Comparison of ENCODE assay signal across 11 mouse cellular contexts in the genomic region with DNA sequence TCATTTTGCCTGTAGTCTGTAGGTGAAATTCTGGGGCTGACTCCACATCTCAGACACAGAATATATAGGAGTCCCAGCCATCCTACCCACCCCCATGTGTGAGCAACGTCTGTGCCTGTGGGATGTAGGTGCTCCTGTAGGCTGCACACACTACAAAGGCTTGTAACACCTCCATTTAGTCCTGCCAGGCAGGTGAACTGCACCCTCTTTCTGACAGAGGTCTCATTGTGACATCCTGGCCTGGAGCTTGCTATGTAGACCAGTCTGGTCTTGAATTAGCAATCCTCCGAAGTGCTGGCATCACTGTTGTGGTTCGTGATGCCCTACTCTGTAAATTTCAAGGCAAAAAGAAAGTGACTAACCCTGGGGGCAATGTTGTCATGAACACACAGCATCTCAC. TPM values are rescaled to one million over a fixed set of nuclear protein-coding genes. Genes with fewer than 3 reads are reported as not detected.
DNase-seq lines count a peak whose midpoint lies in the region; ATAC-seq lines count a peak whose summit lies in the region.
"Had no signal": no experiment of that assay in that cellular context is flagged by ENCODE, and none has a peak within 500 bp of the region (broad histone marks: within the 10 kb centered on the region; RNA-seq: fewer than 3 reads in every experiment).

No protein-coding gene starts in this region.

- 43% methylated on average over 3 of the region's 3 CpGs for WGBS in embryonic facial prominence, embryonic 14.5 days
- 53% methylated on average over 3 of the region's 3 CpGs for WGBS in embryonic facial prominence, embryonic 10.5 days
- 53% methylated on average over 3 of the region's 3 CpGs for WGBS in limb, embryonic 13.5 days
- 56% methylated on average over 3 of the region's 3 CpGs for WGBS in limb, embryonic 10.5 days

- H3K9ac ChIP-seq in embryonic facial prominence, embryonic 14.5 days (ENCODE audit: low read depth, low read length), result no peak overlapping the region
- no peak overlapping the region for H3K9ac ChIP-seq in limb, embryonic 13.5 days
- H3K9ac ChIP-seq: liver, embryonic 12.5 days had no signal

- H3K36me3 ChIP-seq in embryonic facial prominence, embryonic 14.5 days (ENCODE audit: control insufficient read depth, insufficient read depth, low read length), result peaks cover 4% of the 10 kb centered on the region; the same call in 1 of the 2 replicates
- H3K36me3 ChIP-seq in embryonic facial prominence, embryonic 10.5 days (replicated peaks), result 0 out of 2 replicates have a peak, but pooled peaks cover 3% of the 10 kb centered on the region
- peaks cover 9% of the 10 kb centered on the region for H3K36me3 ChIP-seq in limb, embryonic 13.5 days
- peaks cover 8% of the 10 kb centered on the region; the same call in 1 of the 2 replicates for H3K36me3 ChIP-seq in limb, embryonic 10.5 days

- no peaks in the 10 kb centered on the region for H3K9me3 ChIP-seq in embryonic facial prominence, embryonic 14.5 days (ENCODE audit: control insufficient read depth, low read length)
- H3K9me3 ChIP-seq in embryonic facial prominence, embryonic 10.5 days, result no peaks in the 10 kb centered on the region
- no peaks in the 10 kb centered on the region for H3K9me3 ChIP-seq in limb, embryonic 13.5 days
- H3K9me3 ChIP-seq in limb, embryonic 10.5 days (replicated peaks), result no peaks in the 10 kb centered on the region
- H3K9me3 ChIP-seq: liver, embryonic 12.5 days had no signal

- no peaks in the 10 kb centered on the region for H3K27me3 ChIP-seq in embryonic facial prominence, embryonic 14.5 days (replicated peaks; ENCODE audit: control insufficient read depth, insufficient read depth, low read length)
- no peaks in the 10 kb centered on the region for H3K27me3 ChIP-seq in embryonic facial prominence, embryonic 10.5 days (replicated peaks; ENCODE audit: low read depth, poor library complexity, severe bottlenecking)
- no peaks in the 10 kb centered on the region for H3K27me3 ChIP-seq in limb, embryonic 13.5 days
- H3K27me3 ChIP-seq in limb, embryonic 10.5 days (ENCODE audit: low read depth, poor library complexity, severe bottlenecking), result no peaks in the 10 kb centered on the region
- H3K27me3 ChIP-seq: liver, embryonic 12.5 days had no signal

- ATAC-seq in embryonic facial prominence, embryonic 14.5 days (ENCODE audit: low read depth), result peak; percentile 16; the same call in 1 of the 2 replicates
- peak; percentile 29; the same call in 1 of the 2 replicates for ATAC-seq in limb, embryonic 13.5 days (ENCODE audit: low FRiP score, low read depth)
- peak; percentile 12 for ATAC-seq in CD4-positive, CD25-positive, alpha-beta regulatory T cell, adult 4 months
- ATAC-seq: liver, embryonic 12.5 days had no signal

- no peak overlapping the region for H3K27ac ChIP-seq in embryonic facial prominence, embryonic 14.5 days (replicated peaks; ENCODE audit: low read depth, low read length)
- no peak overlapping the region for H3K27ac ChIP-seq in embryonic facial prominence, embryonic 10.5 days (replicated peaks)
- no peak overlapping the region for H3K27ac ChIP-seq in limb, embryonic 13.5 days
- H3K27ac ChIP-seq in limb, embryonic 10.5 days, result no peak overlapping the region
- H3K27ac ChIP-seq: layer of hippocampus, adult 2 months; liver, embryonic 12.5 days had no signal

- no peak for DNase-seq in embryonic facial prominence, embryonic 14.5 days (ENCODE audit: low spot score)
- DNase-seq in embryonic facial prominence, embryonic 10.5 days (ENCODE audit: low spot score), result no peak
- DNase-seq in heart, adult 11 months, result peak; percentile 90
- no peak for DNase-seq in heart, adult 9 months (ENCODE audit: low spot score in 2 of 2)
- no peak for DNase-seq in limb, embryonic 10.5 days (ENCODE audit: low spot score)
- no peak for DNase-seq in thymus, postnatal 14 days
- DNase-seq: right cerebral cortex, postnatal 25 days had no signal

- H3K4me1 ChIP-seq in embryonic facial prominence, embryonic 14.5 days (ENCODE audit: control insufficient read depth, insufficient read depth, low read length), result peaks cover 6% of the 10 kb centered on the region; the same call in 1 of the 2 replicates
- peaks cover 21% of the 10 kb centered on the region for H3K4me1 ChIP-seq in embryonic facial prominence, embryonic 10.5 days
- H3K4me1 ChIP-seq in limb, embryonic 13.5 days, result peaks cover 9% of the 10 kb centered on the region
- H3K4me1 ChIP-seq in limb, embryonic 10.5 days, result peaks cover 21% of the 10 kb centered on the region

- H3K4me3 ChIP-seq in embryonic facial prominence, embryonic 14.5 days (ENCODE audit: low read depth, low read length), result no peak overlapping the region
- H3K4me3 ChIP-seq in embryonic facial prominence, embryonic 10.5 days, result no peak overlapping the region
- H3K4me3 ChIP-seq in limb, embryonic 13.5 days, result no peak overlapping the region
- no peak overlapping the region for H3K4me3 ChIP-seq in limb, embryonic 10.5 days
- H3K4me3 ChIP-seq: layer of hippocampus, adult 2 months; liver, embryonic 12.5 days had no signal

- H3K4me2 ChIP-seq in embryonic facial prominence, embryonic 14.5 days (ENCODE audit: low read depth, low read length), result no peak overlapping the region
- no peak overlapping the region for H3K4me2 ChIP-seq in limb, embryonic 13.5 days (replicated peaks)
- H3K4me2 ChIP-seq: liver, embryonic 12.5 days had no signal

RNA-seq across cellular contexts. Expression of gene Mpzl1, which starts 26.9 kb away (rescaled TPM):
- 157 and 170 TPM in 2 replicates for polyA plus RNA-seq in embryonic facial prominence, embryonic 14.5 days (2014; fragmentation: Nextera tagmentation; extraction: Ambion mirVana)
- polyA plus RNA-seq in embryonic facial prominence, embryonic 10.5 days (2016; fragmentation: Nextera tagmentation; extraction: Ambion mirVana), result 138 and 139 TPM in 2 replicates
- 196 TPM in 2 replicates for polyA plus RNA-seq in limb, embryonic 13.5 days (2015; fragmentation: Nextera tagmentation; extraction: Ambion mirVana)
- 141 and 148 TPM in 2 replicates for polyA plus RNA-seq in limb, embryonic 10.5 days (2016; fragmentation: Nextera tagmentation; extraction: Ambion mirVana)
- under 1 TPM; 0.15 to 0.92 TPM for polyA plus RNA-seq in CD4-positive, CD25-positive, alpha-beta regulatory T cell, adult 4 months (2017; shearing (Covaris generic))

RNA-seq across cellular contexts. Expression of gene Rcsd1, which starts 48.4 kb away (rescaled TPM):
- polyA plus RNA-seq in embryonic facial prominence, embryonic 14.5 days (2014; fragmentation: Nextera tagmentation; extraction: Ambion mirVana), result 11.1 and 14.9 TPM in 2 replicates
- polyA plus RNA-seq in embryonic facial prominence, embryonic 10.5 days (2016; fragmentation: Nextera tagmentation; extraction: Ambion mirVana), result 10.3 and 10.8 TPM in 2 replicates
- polyA plus RNA-seq in limb, embryonic 13.5 days (2015; fragmentation: Nextera tagmentation; extraction: Ambion mirVana), result 16.2 and 16.3 TPM in 2 replicates
- polyA plus RNA-seq in limb, embryonic 10.5 days (2016; fragmentation: Nextera tagmentation; extraction: Ambion mirVana), result 10.1 and 10.8 TPM in 2 replicates
- polyA plus RNA-seq in CD4-positive, CD25-positive, alpha-beta regulatory T cell, adult 4 months (2017; shearing (Covaris generic)), result 100 to 1,000 TPM; 114 to 159 TPM

Comparison
In these comparisons a context has a peak if more than half of its experiments do, and no peak if none do; other contexts are left out.
1. RNA of gene Mpzl1, which starts 26.9 kb away (polyA plus RNA-seq): 196 TPM in limb, embryonic 13.5 days, 157 to 170 TPM in embryonic facial prominence, embryonic 14.5 days, 141 to 148 TPM in limb, embryonic 10.5 days and 138 to 139 TPM in embryonic facial prominence, embryonic 10.5 days; 0.15 to 0.92 TPM in CD4-positive, CD25-positive, alpha-beta regulatory T cell, adult 4 months; every median in the first group is over 10 times any median in the second.
2. Peak in every context shown above with its lines, with median percentiles within 50 percentile points of each other: ATAC-seq.